In the genomic region with DNA sequence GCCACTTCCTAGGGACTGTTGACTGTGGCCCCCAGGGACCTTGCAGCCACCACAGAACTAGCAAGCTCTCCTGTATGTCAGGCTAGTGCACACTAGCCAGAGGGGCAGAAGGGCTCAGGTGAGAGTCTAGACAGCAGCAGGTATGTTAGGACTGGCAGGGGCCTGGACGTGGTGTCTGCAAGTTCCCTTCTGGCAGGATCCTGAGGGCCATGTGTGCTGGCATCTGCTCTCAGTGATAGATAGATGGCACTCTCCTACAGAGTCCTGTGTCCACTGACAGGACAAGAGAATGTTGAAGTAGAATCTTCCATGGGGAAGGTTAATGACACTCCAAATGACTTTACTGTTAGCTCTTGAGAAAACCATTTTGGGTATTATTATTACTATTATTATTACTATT, we compare ENCODE assay signal across 12 mouse cellular contexts.
"Had no signal": no experiment of that assay in that cellular context is flagged by ENCODE, and none has a peak within 500 bp of the region (broad histone marks: within the 10 kb centered on the region; RNA-seq: fewer than 3 reads in every experiment).

No protein-coding gene starts in this region.

- H3K9me3 ChIP-seq: limb, embryonic 10.5 days; liver, embryonic 12.5 days; midbrain, embryonic 12.5 days; neural tube, embryonic 13.5 days; stomach, embryonic 15.5 days had no signal

- H3K4me2 ChIP-seq: liver, embryonic 12.5 days; midbrain, embryonic 12.5 days; neural tube, embryonic 13.5 days; stomach, embryonic 15.5 days had no signal

- H3K4me3 ChIP-seq: left cerebral cortex, adult 2 months; limb, embryonic 10.5 days; liver, embryonic 12.5 days; midbrain, embryonic 12.5 days; neural tube, embryonic 13.5 days; stomach, embryonic 15.5 days had no signal

- H3K27me3 ChIP-seq: midbrain, embryonic 12.5 days; neural tube, embryonic 13.5 days; stomach, embryonic 15.5 days had no signal

- H3K36me3 ChIP-seq: limb, embryonic 10.5 days; liver, embryonic 12.5 days; midbrain, embryonic 12.5 days; neural tube, embryonic 13.5 days; stomach, embryonic 15.5 days had no signal

- DNase-seq: kidney, postnatal 10 days; kidney, postnatal 4 days; retina, postnatal 1 day; thymus, adult 2 months; thymus, postnatal 25 days had no signal

- H3K27ac ChIP-seq: left cerebral cortex, adult 2 months; limb, embryonic 10.5 days; liver, embryonic 12.5 days; midbrain, embryonic 12.5 days; neural tube, embryonic 13.5 days; stomach, embryonic 15.5 days had no signal

- H3K4me1 ChIP-seq: limb, embryonic 10.5 days; liver, embryonic 12.5 days; midbrain, embryonic 12.5 days; neural tube, embryonic 13.5 days; stomach, embryonic 15.5 days had no signal

- ATAC-seq: liver, embryonic 12.5 days; midbrain, embryonic 16.5 days had no signal

- H3K9ac ChIP-seq: liver, embryonic 12.5 days; midbrain, embryonic 12.5 days; neural tube, embryonic 13.5 days; stomach, embryonic 15.5 days had no signal
